Mouse (Mus musculus): ENCODE data around the gene Ak9.

DNA sequence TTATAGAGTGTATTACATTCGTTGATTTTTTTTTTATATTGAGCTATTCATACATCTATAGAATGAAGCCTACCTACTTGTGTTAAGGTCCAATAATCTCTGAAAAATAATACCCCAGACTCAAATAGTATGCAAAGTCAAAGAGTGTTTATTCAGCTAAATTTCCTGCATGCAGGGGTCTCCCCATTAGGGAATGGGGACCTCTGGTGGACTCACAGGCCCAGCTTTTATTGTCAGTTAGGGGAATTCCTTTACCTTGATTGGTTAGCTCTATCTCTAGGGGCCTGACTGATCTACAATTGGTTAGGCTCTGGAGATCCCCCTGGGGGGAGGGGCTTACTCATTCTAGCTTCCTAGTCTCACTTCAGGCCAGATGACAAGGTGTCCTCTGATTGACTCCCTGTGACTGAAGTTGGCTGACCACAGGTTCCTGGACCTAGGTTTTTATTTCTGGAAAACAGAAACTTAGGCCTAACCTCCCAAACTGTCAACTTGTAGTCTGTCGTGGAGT, 28.8 kb downstream of the Ak9 start:
- no peak for TF ChIP-seq CTCF (IDR thresholded peaks at IDR 0.05; ENCODE audit: control insufficient read depth, insufficient read depth, insufficient replicate concordance, low read depth, low read length)
- TF ChIP-seq POLR2A (IDR thresholded peaks at IDR 0.05; ENCODE audit: control insufficient read depth, low read depth, low read length), result no peak
